In genomic region chrX:12090871-12091404, GRCm38 (mm10) we compare ENCODE assay signal across 8 mouse cellular contexts.
DNase-seq lines count a peak whose midpoint lies in the region; ATAC-seq and TF ChIP-seq lines count a peak whose summit lies in the region.

No protein-coding gene starts in this region.

- H3K27ac ChIP-seq in forebrain, embryonic 13.5 days: peak overlapping the region; percentile 96

- peak; percentile 37 for ATAC-seq in CD4-positive, CD25-positive, alpha-beta regulatory T cell, adult 4 months
- peak; percentile 39 for ATAC-seq in forebrain, embryonic 13.5 days
- peak; percentile 27; the same call in 1 of the 2 replicates for ATAC-seq in neutrophil, adult 5-6 weeks (ENCODE audit: extremely low read depth, insufficient number of reproducible peaks, low FRiP score, poor library complexity, severe bottlenecking)

- no peak for TF ChIP-seq CTCF in brain, embryonic 14.5 days (IDR thresholded peaks at IDR 0.05; ENCODE audit: borderline replicate concordance, extremely low read depth, insufficient read depth, insufficient read length)
- no peak for TF ChIP-seq CTCF in lung, adult 2 months (IDR thresholded peaks at IDR 0.05; ENCODE audit: insufficient read depth, low read length)

- peak overlapping the region; percentile 48 for H3K4me3 ChIP-seq in forebrain, embryonic 13.5 days
- H3K4me3 ChIP-seq in lung, adult 2 months (replicated peaks; ENCODE audit: extremely low read depth, low read depth, low read length): peak overlapping the region; percentile 50

- WGBS in forebrain, embryonic 13.5 days: 3% methylated on average over 22 of the region's 47 CpGs
- 2% methylated on average over 46 of the region's 47 CpGs for WGBS in lung, adult 2 months

- peaks cover 36% of the 10 kb centered on the region for H3K4me1 ChIP-seq in forebrain, embryonic 13.5 days
- peaks cover 15% of the 10 kb centered on the region for H3K4me1 ChIP-seq in lung, adult 2 months (ENCODE audit: control insufficient read depth, insufficient read depth, low read length)

- H3K9me3 ChIP-seq in forebrain, embryonic 13.5 days (replicated peaks): no peaks in the 10 kb centered on the region

- DNase-seq in brain, embryonic 14.5 days (ENCODE audit: low read depth): peak; percentile 91
- DNase-seq in heart, postnatal 14 days: peak; percentile 84 to 85
- peak; percentile 81 to 86 for DNase-seq in kidney, postnatal 36 days
- DNase-seq in lung, adult 2 months: peak; percentile 64
- DNase-seq in thymus, postnatal 10 days (ENCODE audit: low spot score in 2 of 2): peak; percentile 61 to 62

- intact Hi-C loops in heart, postnatal 14 days (cut with DNase I): no loop called here

- TF ChIP-seq POLR2A in brain, embryonic 14.5 days (IDR thresholded peaks at IDR 0.05; ENCODE audit: borderline replicate concordance, extremely low read depth, insufficient read depth, insufficient read length, poor library complexity, severe bottlenecking): no peak
- no peak for TF ChIP-seq POLR2A in lung, adult 2 months (IDR thresholded peaks at IDR 0.05; ENCODE audit: borderline replicate concordance, extremely low read depth, low read depth, low read length)

- no peaks in the 10 kb centered on the region for H3K36me3 ChIP-seq in forebrain, embryonic 13.5 days (ENCODE audit: poor library complexity, severe bottlenecking)

- peaks cover 69% of the 10 kb centered on the region for H3K27me3 ChIP-seq in forebrain, embryonic 13.5 days

- peak overlapping the region; percentile 69 for H3K9ac ChIP-seq in forebrain, embryonic 13.5 days

- H3K4me2 ChIP-seq in forebrain, embryonic 13.5 days: peak overlapping the region; percentile 79

Comparison
In these comparisons a context has a peak if more than half of its experiments do, and no peak if none do; other contexts are left out.
1. Peak in every context shown above with its lines: DNase-seq, ATAC-seq, H3K4me3 ChIP-seq and H3K27ac ChIP-seq.